In the genomic region with DNA sequence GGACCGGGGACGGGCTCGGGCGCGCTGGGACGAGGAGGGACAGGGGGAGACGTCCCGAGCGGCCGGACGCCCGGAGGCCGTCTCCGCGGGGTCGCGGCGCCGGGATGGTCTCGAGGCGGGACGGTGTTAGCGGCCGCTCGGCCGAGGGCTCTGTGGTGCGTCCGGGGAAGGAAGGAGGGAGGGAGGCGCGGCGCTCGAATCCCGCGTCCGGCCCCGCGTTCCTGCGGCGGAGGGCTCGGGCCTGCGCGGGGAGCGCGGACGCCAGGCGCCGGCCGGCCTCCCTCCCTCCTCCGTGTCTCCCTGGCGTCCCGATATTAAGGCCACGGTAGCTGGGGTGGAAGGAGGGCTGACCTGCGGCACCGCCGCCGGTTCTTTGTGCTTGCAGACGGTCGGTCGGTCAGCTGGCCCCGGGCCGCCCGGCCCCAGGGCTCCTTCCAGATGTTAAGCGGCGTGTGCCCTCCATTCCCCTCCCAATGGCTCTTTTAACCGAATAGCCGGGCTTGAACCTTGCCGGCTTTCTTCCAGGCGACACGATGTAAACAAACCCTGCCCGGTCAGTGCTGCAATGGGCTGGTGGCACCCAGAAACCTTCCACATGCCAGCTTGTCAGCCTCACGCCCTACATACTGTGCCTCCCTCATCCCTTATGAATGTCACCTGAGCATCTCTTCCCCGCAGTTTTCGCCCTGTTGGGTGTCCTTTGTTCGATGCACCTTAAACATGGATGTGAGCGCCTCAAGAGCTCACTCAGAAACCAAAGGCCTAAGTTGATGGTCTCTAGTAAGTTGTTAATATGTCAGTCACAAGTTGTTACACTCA, we compare ENCODE assay signal across 7 mouse cellular contexts. TPM values are rescaled to one million over a fixed set of nuclear protein-coding genes. Genes with fewer than 3 reads are reported as not detected.
DNase-seq lines count a peak whose midpoint lies in the region; ATAC-seq and TF ChIP-seq lines count a peak whose summit lies in the region.

No protein-coding gene starts in this region.

- no peaks in the 10 kb centered on the region for H3K9me3 ChIP-seq in MEL (replicated peaks; ENCODE audit: insufficient read depth, low read length)
- H3K9me3 ChIP-seq in embryonic facial prominence, embryonic 10.5 days = no peaks in the 10 kb centered on the region
- H3K9me3 ChIP-seq in kidney, embryonic 15.5 days (replicated peaks) = no peaks in the 10 kb centered on the region
- H3K9me3 ChIP-seq in liver, embryonic 15.5 days (replicated peaks) = no peaks in the 10 kb centered on the region

- peaks cover 12 to 20% of the 10 kb centered on the region in 2 experiments for H3K4me1 ChIP-seq in MEL (ENCODE audit: control insufficient read depth in 1 of 2, insufficient read depth in 2 of 2, low read length in 2 of 2)
- peaks cover 12% of the 10 kb centered on the region for H3K4me1 ChIP-seq in embryonic facial prominence, embryonic 10.5 days
- 0 out of 2 replicates have a peak, but pooled peaks cover under 1% of the 10 kb centered on the region for H3K4me1 ChIP-seq in kidney, embryonic 15.5 days
- peaks cover 20% of the 10 kb centered on the region for H3K4me1 ChIP-seq in liver, embryonic 15.5 days (replicated peaks)

- TF ChIP-seq EP300 in MEL (IDR thresholded peaks at IDR 0.05; ENCODE audit: low read depth in 1 of 2, low read length in 2 of 2) = 0 out of 4 replicates have a peak, but pooled peaks of 1 of the 2 experiments have one; percentile 1

- H3K36me3 ChIP-seq in MEL (ENCODE audit: control insufficient read depth in 1 of 2, insufficient read depth in 2 of 2, low read length in 2 of 2) = peaks cover 0 to 26% of the 10 kb centered on the region in 2 experiments; a peak in 3 of 4 replicates
- 0 out of 2 replicates have a peak, but pooled peaks cover 5% of the 10 kb centered on the region for H3K36me3 ChIP-seq in embryonic facial prominence, embryonic 10.5 days (replicated peaks)
- H3K36me3 ChIP-seq in kidney, embryonic 15.5 days = no peaks in the 10 kb centered on the region
- no peaks in the 10 kb centered on the region; the same call in 1 of the 2 replicates for H3K36me3 ChIP-seq in liver, embryonic 15.5 days (replicated peaks)

- peak; percentile 30 for ATAC-seq in granulocyte monocyte progenitor cell, adult 5-6 weeks (replicated peaks; ENCODE audit: poor library complexity, severe bottlenecking)
- peak; percentile 90 for ATAC-seq in kidney, embryonic 15.5 days (replicated peaks; ENCODE audit: low FRiP score)
- peak; percentile 79 for ATAC-seq in liver, embryonic 15.5 days (ENCODE audit: insufficient read depth)

- no peaks in the 10 kb centered on the region for H3K27me3 ChIP-seq in MEL (ENCODE audit: control insufficient read depth in 1 of 2, insufficient read depth in 2 of 2, low read length in 2 of 2)
- H3K27me3 ChIP-seq in embryonic facial prominence, embryonic 10.5 days (replicated peaks; ENCODE audit: low read depth, poor library complexity, severe bottlenecking) = no peaks in the 10 kb centered on the region
- no peaks in the 10 kb centered on the region for H3K27me3 ChIP-seq in kidney, embryonic 15.5 days
- 0 out of 2 replicates have a peak, but pooled peaks cover 9% of the 10 kb centered on the region for H3K27me3 ChIP-seq in liver, embryonic 15.5 days

- WGBS in embryonic facial prominence, embryonic 10.5 days = under 1% methylated on average over 75 of the region's 75 CpGs
- WGBS in kidney, embryonic 15.5 days = 0% methylated on average over 55 of the region's 75 CpGs
- under 1% methylated on average over 70 of the region's 75 CpGs for WGBS in liver, embryonic 15.5 days (ENCODE audit: insufficient replicate concordance)

- no peak; a peak in 1 of 4 replicates for TF ChIP-seq POLR2A in MEL (IDR thresholded peaks at IDR 0.05; ENCODE audit: control insufficient read depth in 1 of 2, insufficient read depth in 1 of 2, low read depth in 1 of 2, low read length in 2 of 2, poor library complexity in 1 of 2)

- H3K79me2 ChIP-seq in MEL (ENCODE audit: control insufficient read depth, insufficient read depth, low read length, poor library complexity) = peaks cover 30% of the 10 kb centered on the region

- TF ChIP-seq RAD21 in MEL (IDR thresholded peaks at IDR 0.05; ENCODE audit: low read depth, low read length) = no peak

- H3K4me3 ChIP-seq in MEL (ENCODE audit: control insufficient read depth in 1 of 2, insufficient read depth in 1 of 2, low read depth in 2 of 2, low read length in 2 of 2) = peak overlapping the region; percentile 62 to 100
- H3K4me3 ChIP-seq in embryonic facial prominence, embryonic 10.5 days = peak overlapping the region; percentile 90
- H3K4me3 ChIP-seq in kidney, embryonic 15.5 days (replicated peaks) = peak overlapping the region; percentile 97
- H3K4me3 ChIP-seq in liver, embryonic 15.5 days (replicated peaks) = peak overlapping the region; percentile 98

- peak overlapping the region; percentile 28 for H3K27ac ChIP-seq in MEL (ENCODE audit: control insufficient read depth, low read depth, low read length)
- H3K27ac ChIP-seq in embryonic facial prominence, embryonic 10.5 days (replicated peaks) = peak overlapping the region; percentile 99
- H3K27ac ChIP-seq in kidney, embryonic 15.5 days = peak overlapping the region; percentile 95
- peak overlapping the region; percentile 93 for H3K27ac ChIP-seq in liver, embryonic 15.5 days (replicated peaks)

- H3K4me2 ChIP-seq in kidney, embryonic 15.5 days = peak overlapping the region; percentile 71
- peak overlapping the region; percentile 76 for H3K4me2 ChIP-seq in liver, embryonic 15.5 days

- peak; percentile 50 for DNase-seq in CD4-positive helper T cell, adult 2 months (ENCODE audit: low read depth, low spot score)
- DNase-seq in MEL (ENCODE audit: low read depth, low spot score) = peak; percentile 58
- DNase-seq in embryonic facial prominence, embryonic 10.5 days (ENCODE audit: low spot score) = no peak
- DNase-seq in neural tube, embryonic 10.5 days (ENCODE audit: extremely low spot score, low spot score) = peak; percentile 67

- peak overlapping the region; percentile 95 for H3K9ac ChIP-seq in MEL (ENCODE audit: control insufficient read depth, low read depth, low read length, poor library complexity, severe bottlenecking)
- H3K9ac ChIP-seq in kidney, embryonic 15.5 days = peak overlapping the region; percentile 88
- peak overlapping the region; percentile 99 for H3K9ac ChIP-seq in liver, embryonic 15.5 days

- TF ChIP-seq CTCF in MEL (IDR thresholded peaks at IDR 0.05 in 2 of 3, conservative IDR thresholded peaks at IDR 0.05 in 1 of 3; ENCODE audit: control insufficient read depth in 1 of 3, insufficient read depth in 1 of 3, low read depth in 2 of 3, low read length in 3 of 3, poor library complexity in 1 of 3, severe bottlenecking in 1 of 3) = no peak

TF ChIP-seq in MEL, 35 proteins besides CTCF, POLR2A, EP300 and RAD21:
- TF ChIP-seq CHD1 (IDR thresholded peaks at IDR 0.05; ENCODE audit: low read depth, low read length) (peak; percentile 91; the same call in 1 of the 2 replicates), MXI1 (IDR thresholded peaks at IDR 0.05; ENCODE audit: low read depth, low read length) (peak; percentile 84), SMC3 (IDR thresholded peaks at IDR 0.05; ENCODE audit: low read depth, low read length) (no peak), HCFC1 (IDR thresholded peaks at IDR 0.05; ENCODE audit: low read depth, low read length) (0 out of 2 replicates have a peak, but pooled peaks have one; percentile 16), NRF1 (IDR thresholded peaks at IDR 0.05; ENCODE audit: insufficient read depth, low read depth, low read length, poor library complexity, severe bottlenecking) (peak; percentile 12; the same call in 1 of the 2 replicates), POLR2AphosphoS5 (IDR thresholded peaks at IDR 0.05; ENCODE audit: borderline replicate concordance, low read depth, low read length) (no peak), SIN3A (IDR thresholded peaks at IDR 0.05; ENCODE audit: low read length) (peak; percentile 58)
TF ChIP-seq in MEL: peak in this region for 5.

RNA-seq across cellular contexts. Expression of a gene that starts 0.9 kb away (rescaled TPM):
- total RNA-seq in MEL (2012; rRNA removed) = 32.8 and 35.6 TPM in 2 replicates
- 100 to 1,000 TPM in 1 of 2 experiments, 10 to 100 TPM in 1; 75.4 to 171 TPM for polyA plus RNA-seq in MEL (2012; ENCODE audit: insufficient read depth in 1 of 2, insufficient read length in 2 of 2, low read depth in 1 of 2, low replicate concordance in 2 of 2, missing spikeins in 1 of 2)
- polyA plus RNA-seq in embryonic facial prominence, embryonic 10.5 days (2016; fragmentation: Nextera tagmentation; extraction: Ambion mirVana) = 44.8 and 58.1 TPM in 2 replicates
- 55.9 and 87.3 TPM in 2 replicates for total RNA-seq in granulocyte monocyte progenitor cell, adult 5-6 weeks (2014; fragmentation: Nextera tagmentation)
- 98.6 and 99.8 TPM in 2 replicates for total RNA-seq in granulocyte monocyte progenitor cell, adult 5-6 weeks (2017)
- 90.5 and 106 TPM in 2 replicates for polyA plus RNA-seq in kidney, embryonic 15.5 days (2015; fragmentation: Nextera tagmentation; extraction: Ambion mirVana)
- 34.4 and 50.2 TPM in 2 replicates for polyA plus RNA-seq in liver, embryonic 15.5 days (2015; fragmentation: Nextera tagmentation; extraction: Ambion mirVana)

RNA-seq across cellular contexts. Expression of a gene that starts 47.5 kb away (rescaled TPM):
- not detected in 2 replicates for total RNA-seq in MEL (2012; rRNA removed)
- not detected for polyA plus RNA-seq in MEL (2012; ENCODE audit: insufficient read depth in 1 of 2, insufficient read length in 2 of 2, low read depth in 1 of 2, low replicate concordance in 2 of 2, missing spikeins in 1 of 2)
- polyA plus RNA-seq in embryonic facial prominence, embryonic 10.5 days (2016; fragmentation: Nextera tagmentation; extraction: Ambion mirVana) = not detected in 2 replicates
- total RNA-seq in granulocyte monocyte progenitor cell, adult 5-6 weeks (2014; fragmentation: Nextera tagmentation) = not detected in 2 replicates
- total RNA-seq in granulocyte monocyte progenitor cell, adult 5-6 weeks (2017) = not detected in 2 replicates
- polyA plus RNA-seq in kidney, embryonic 15.5 days (2015; fragmentation: Nextera tagmentation; extraction: Ambion mirVana) = not detected in 2 replicates
- 0.03 and 0.07 TPM in 2 replicates for polyA plus RNA-seq in liver, embryonic 15.5 days (2015; fragmentation: Nextera tagmentation; extraction: Ambion mirVana)

Comparison
In these comparisons a context has a peak if more than half of its experiments do, and no peak if none do; other contexts are left out.
1. H3K27ac ChIP-seq: peak in every context shown above with its lines; median percentile 99 in embryonic facial prominence, embryonic 10.5 days; 95 in kidney, embryonic 15.5 days; 93 in liver, embryonic 15.5 days; 28 in MEL.
2. ATAC-seq: peak in every context shown above with its lines; median percentile 90 in kidney, embryonic 15.5 days; 79 in liver, embryonic 15.5 days; 30 in granulocyte monocyte progenitor cell, adult 5-6 weeks.